Mouse (Mus musculus): Measurements from ENCODE around the gene Hist1h2br. TPM values are rescaled to one million over a fixed set of nuclear protein-coding genes. Genes with fewer than 3 reads are reported as not detected.
"Not testable (repeated sequence)": the region's sequence is repeated elsewhere in the genome, so short reads cannot be mapped to it uniquely, and the experiment has no call there.

Gene Hist1h2br
- polyA plus RNA-seq, 1 experiment from 2014 or later = 17.9 TPM

DNA sequence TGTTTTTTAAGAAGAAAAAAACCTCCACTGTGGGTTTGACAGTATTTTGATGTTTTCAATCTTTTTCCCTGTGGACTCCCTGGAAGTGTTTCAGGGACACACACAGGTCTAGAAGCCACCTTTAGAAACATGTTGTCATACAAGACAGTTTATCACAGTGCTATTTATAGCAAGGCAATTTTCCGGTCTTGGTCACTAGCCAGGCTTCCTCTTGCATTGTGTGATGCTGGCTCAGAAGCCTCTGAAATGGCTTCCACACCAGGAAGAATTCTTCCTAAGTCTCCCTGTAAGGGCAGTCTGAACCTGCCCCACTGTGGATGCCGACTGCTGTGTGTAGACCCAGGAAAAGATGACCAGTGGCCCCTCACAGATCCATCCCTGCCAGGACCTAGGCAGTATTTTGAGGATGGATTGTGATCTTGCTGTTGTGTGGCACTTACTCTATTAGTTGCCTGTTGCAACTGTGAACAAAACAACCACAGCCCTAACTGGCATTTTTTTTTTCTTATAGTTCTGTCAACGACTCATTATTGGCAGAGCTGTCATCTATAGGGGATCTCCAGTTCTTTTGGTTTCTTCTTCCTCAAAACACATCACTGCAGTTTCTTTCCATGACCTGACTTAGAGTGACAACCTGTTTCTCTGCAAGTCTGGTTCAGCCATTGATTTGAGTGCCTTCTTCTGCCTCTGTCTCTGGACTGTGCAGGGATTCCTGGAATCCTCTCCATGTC is 18.8 kb downstream of the Hist1h2br start:
- Histone ChIP-seq H3K4me2 (no peak overlapping the region), H3K27me3 (no peaks in the 10 kb centered on the region), H3K4me1 (no peaks in the 10 kb centered on the region), H3K9ac (no peak overlapping the region), H3K27ac (no peak overlapping the region), H3K4me3 (no peak overlapping the region), H3K36me3 (no peaks in the 10 kb centered on the region), H3K9me3 (no peaks in the 10 kb centered on the region)
- no peak for ATAC-seq (ENCODE audit: insufficient number of reproducible peaks, low FRiP score, low TSS enrichment, low read depth)
- WGBS = 64% methylated on average over 3 of the region's 3 CpGs

DNA sequence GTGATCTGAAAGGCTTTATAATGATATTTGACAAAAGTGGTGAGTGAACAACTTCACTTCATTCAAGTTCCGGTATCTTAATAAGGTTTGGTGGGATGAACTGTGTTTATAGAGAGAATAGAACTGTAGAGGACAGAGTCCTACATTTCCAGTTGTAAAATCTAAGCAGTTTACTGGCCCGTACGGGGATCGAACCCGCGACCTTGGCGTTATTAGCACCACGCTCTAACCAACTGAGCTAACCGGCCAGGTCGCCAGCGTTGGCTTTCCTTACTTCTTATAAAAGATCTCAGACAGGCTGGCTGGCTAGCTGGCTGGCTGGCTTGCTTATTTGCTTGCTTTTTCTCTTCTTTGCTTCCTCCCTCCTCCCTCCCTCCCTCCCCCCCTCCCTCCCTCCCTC is 21.6 kb downstream of the Hist1h2br start:
- no peak overlapping the region for H3K27ac ChIP-seq
- 0 out of 2 replicates have a peak overlapping the region, but pooled peaks have one; percentile 42 for H3K4me2 ChIP-seq
- no peaks in the 10 kb centered on the region for H3K27me3 ChIP-seq
- H3K4me3 ChIP-seq = peak overlapping the region; percentile 37
- 4% methylated on average over 11 of the region's 11 CpGs for WGBS
- H3K9me3 ChIP-seq = no peaks in the 10 kb centered on the region
- no peaks in the 10 kb centered on the region for H3K4me1 ChIP-seq
- H3K9ac ChIP-seq = no peak overlapping the region
- no peaks in the 10 kb centered on the region for H3K36me3 ChIP-seq
- ATAC-seq (ENCODE audit: insufficient number of reproducible peaks, low FRiP score, low TSS enrichment, low read depth) = no peak

DNA sequence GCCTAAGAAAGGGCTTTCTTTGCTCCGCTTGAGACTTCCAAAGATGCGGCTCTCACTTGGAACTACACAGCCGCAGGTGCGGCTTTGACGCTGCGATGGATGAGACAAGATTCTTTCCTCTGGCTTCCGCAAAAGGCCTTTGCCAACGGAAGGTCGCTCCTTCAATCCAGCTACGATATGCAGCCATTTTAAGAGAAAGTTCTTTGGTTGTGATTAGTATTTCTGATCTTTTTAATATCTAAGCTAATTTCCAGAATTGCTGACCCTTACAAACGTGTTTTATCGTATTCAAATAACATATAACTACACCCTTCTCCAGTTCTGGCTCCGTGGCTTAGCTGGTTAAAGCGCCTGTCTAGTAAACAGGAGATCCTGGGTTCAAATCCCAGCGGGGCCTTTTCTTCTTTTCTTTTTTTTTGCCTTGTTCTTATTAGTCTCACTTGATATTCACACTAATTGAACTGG is 22.2 kb downstream of the Hist1h2br start:
- no peak for ATAC-seq (ENCODE audit: insufficient number of reproducible peaks, low FRiP score, low TSS enrichment, low read depth)
- Histone ChIP-seq H3K4me3 (peak overlapping the region; percentile 37), H3K4me1 (no peaks in the 10 kb centered on the region), H3K27ac (no peak overlapping the region), H3K36me3 (no peaks in the 10 kb centered on the region), H3K27me3 (no peaks in the 10 kb centered on the region), H3K9ac (no peak overlapping the region), H3K9me3 (no peaks in the 10 kb centered on the region), H3K4me2 (peak overlapping the region; percentile 42)
- WGBS = 3% methylated on average over 15 of the region's 15 CpGs

DNA sequence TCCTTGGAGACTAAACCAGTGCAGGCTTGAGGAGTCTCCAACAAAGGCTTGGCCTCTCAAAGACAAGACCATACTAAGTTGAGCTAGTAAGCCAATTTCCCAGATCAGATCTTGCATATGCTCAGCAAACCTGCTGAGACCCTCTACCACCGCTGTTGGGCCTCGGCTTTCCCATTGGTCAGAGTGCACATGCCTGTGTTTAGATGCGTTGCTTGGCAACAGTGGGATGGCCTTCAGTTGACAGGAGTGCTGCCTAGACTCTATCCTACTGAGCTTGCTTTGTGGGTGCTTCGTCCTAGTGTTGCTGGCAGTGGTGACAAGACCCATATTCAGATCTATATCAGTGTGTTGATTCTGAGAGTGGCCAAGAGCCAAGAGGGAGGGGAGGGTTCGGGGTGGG is 28.1 kb downstream of the Hist1h2br start:
- no peak overlapping the region for H3K9ac ChIP-seq
- no peaks in the 10 kb centered on the region for H3K9me3 ChIP-seq
- no peak overlapping the region for H3K27ac ChIP-seq
- H3K36me3 ChIP-seq = no peaks in the 10 kb centered on the region
- 15% methylated on average over 5 of the region's 5 CpGs for WGBS
- ATAC-seq (ENCODE audit: insufficient number of reproducible peaks, low FRiP score, low TSS enrichment, low read depth) = no peak
- H3K4me3 ChIP-seq = no peak overlapping the region
- no peaks in the 10 kb centered on the region for H3K4me1 ChIP-seq
- no peaks in the 10 kb centered on the region for H3K27me3 ChIP-seq
- no peak overlapping the region for H3K4me2 ChIP-seq

DNA sequence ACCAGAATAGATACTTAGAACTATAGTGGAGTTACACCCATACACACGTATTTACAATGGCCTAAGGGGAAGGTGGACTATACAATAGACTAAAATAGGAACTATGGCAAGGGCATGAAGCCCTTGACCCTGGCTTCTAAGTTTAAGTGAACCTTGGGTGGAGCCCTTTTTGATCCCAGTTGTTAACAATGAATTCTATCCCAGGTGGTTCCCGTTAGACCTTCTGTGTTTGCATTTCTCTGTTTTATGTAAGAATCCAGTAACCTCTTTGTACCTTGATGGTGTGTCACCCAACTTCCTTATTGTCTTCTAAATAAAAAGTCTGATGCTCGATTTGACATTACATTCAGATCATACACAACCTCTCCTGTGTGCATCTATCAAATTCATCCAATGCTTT is 32.0 kb downstream of the Hist1h2br start:
- WGBS = 77% methylated on average over 3 of the region's 3 CpGs

DNA sequence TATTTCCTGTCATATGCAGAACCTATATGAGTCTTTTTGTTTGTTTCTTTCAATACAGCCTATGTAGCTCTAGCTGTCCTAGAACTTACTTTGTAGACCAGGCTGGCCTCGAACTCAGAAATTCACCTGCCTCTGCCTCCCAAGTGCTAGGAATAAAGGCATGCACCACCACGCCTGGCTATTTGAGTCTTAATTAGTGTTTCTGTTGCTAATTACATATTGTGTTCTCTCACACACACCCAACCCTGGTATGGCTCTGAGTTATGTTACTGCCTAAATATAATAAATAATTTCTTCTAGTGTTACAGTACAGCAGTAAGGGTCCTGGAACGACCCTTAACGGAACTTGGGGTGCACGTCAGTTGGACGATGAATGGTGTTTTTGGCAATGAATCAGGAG is 47.2 kb downstream of the Hist1h2br start:
- ATAC-seq (ENCODE audit: insufficient number of reproducible peaks, low FRiP score, low TSS enrichment, low read depth) = no peak
- Histone ChIP-seq H3K27me3 (no peaks in the 10 kb centered on the region), H3K4me3 (no peak overlapping the region), H3K4me2 (no peak overlapping the region), H3K4me1 (no peaks in the 10 kb centered on the region), H3K36me3 (no peaks in the 10 kb centered on the region), H3K27ac (no peak overlapping the region), H3K9me3 (no peaks in the 10 kb centered on the region), H3K9ac (no peak overlapping the region)
- WGBS = 78% methylated on average over 6 of the region's 6 CpGs

More for the DNA sequence above, 32.0 kb downstream of the Hist1h2br start:
- H3K9ac ChIP-seq; H3K4me2 ChIP-seq; H3K4me3 ChIP-seq; H3K36me3 ChIP-seq; ATAC-seq (ENCODE audit: insufficient number of reproducible peaks, low FRiP score, low TSS enrichment, low read depth); H3K4me1 ChIP-seq; H3K27ac ChIP-seq; H3K9me3 ChIP-seq; H3K27me3 ChIP-seq: not testable (repeated sequence)

DNA sequence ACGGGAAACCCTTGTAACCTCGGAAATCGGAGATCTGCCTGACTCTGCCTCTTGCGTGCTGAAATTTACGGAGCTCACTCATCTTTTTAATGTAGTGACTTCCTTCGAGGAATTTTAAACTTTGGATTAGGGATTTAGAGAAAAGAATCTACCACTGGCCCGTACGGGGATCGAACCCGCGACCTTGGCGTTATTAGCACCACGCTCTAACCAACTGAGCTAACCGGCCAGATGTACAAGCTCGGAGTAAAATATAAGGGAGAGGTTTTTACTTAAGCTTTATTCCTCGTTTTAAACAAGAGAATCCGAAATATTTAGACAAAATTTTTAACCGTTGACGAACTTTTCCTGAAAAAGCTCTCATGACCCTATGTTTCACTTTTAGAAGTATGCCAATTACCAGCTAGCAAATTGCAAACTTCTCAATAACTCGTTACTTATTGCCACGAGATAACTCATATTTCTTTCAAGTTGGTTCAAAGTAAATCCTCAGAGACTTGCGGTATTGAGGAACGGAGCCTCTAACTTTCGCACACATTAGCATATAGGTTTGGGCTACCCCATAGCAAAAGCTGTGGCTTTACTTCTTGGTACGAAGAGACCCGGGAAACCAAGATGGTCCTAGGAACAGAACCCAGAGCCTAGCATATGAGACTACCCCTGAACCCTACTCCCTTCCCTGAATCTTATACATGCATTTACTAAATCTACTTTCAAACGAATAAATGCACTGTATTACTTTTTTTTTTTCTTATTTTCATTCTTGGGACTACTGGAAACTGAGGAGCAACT is 48.5 kb downstream of the Hist1h2br start:
- Histone ChIP-seq H3K27me3 (no peaks in the 10 kb centered on the region), H3K4me1 (no peaks in the 10 kb centered on the region), H3K9ac (no peak overlapping the region; the same call in 1 of the 2 replicates), H3K9me3 (no peaks in the 10 kb centered on the region), H3K4me3 (peak overlapping the region; percentile 32), H3K36me3 (no peaks in the 10 kb centered on the region), H3K4me2 (peak overlapping the region; percentile 31), H3K27ac (no peak overlapping the region)
- 5% methylated on average over 27 of the region's 27 CpGs for WGBS
- ATAC-seq (ENCODE audit: insufficient number of reproducible peaks, low FRiP score, low TSS enrichment, low read depth) = no peak

DNA sequence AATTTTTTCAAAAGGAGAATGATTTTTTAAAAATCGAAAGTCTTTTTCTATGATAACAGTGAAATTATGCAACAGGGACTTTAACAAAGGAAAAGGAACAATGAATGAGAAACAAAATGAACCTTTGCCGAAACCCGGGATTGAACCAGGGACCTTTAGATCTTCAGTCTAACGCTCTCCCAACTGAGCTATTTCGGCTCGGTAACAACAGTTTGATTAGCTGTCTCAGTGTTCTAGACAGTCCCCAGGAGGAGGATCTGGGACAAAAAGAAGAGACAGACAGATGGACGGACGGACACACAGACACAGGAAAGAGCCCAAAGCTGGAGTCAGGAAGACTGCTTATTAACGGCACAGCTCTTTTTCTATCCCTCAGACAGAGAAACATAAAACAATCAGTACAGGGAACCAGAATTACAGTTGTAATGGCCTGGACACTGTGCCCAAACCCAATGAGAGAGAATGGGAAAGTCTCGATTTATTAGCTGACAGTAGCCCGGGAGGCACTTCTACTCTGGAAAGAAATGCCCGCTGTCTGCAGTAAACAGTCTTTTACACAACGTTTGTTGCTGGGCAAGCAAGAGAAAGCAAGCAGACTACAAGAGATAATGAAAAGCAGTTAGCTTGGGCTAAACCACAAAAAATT is 49.3 kb downstream of the Hist1h2br start:
- H3K9me3 ChIP-seq = no peaks in the 10 kb centered on the region
- no peak overlapping the region for H3K27ac ChIP-seq
- 4% methylated on average over 13 of the region's 13 CpGs for WGBS
- no peaks in the 10 kb centered on the region for H3K4me1 ChIP-seq
- H3K9ac ChIP-seq = no peak overlapping the region
- H3K4me2 ChIP-seq = peak overlapping the region; percentile 31
- ATAC-seq (ENCODE audit: insufficient number of reproducible peaks, low FRiP score, low TSS enrichment, low read depth) = no peak
- peak overlapping the region; percentile 32 for H3K4me3 ChIP-seq
- no peaks in the 10 kb centered on the region for H3K27me3 ChIP-seq
- no peaks in the 10 kb centered on the region for H3K36me3 ChIP-seq

DNA sequence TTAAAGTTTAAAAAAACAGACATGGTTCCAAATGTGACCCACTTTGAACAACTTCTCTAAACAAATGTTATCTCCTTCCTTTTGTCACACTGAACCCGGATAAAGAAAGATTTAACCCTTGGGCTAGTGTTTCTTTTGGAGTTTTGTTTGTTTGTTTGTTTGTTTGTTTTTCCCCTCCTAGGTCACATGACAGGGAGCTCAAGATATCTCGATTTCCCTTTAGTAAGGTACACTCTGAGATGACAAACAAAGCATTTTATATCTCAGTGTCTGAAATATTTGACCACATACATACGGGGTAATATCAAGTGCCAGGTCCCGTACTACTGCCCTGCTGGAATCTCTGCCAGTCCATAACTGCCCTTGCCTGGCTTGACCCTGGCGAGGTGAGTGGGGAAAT is 49.9 kb downstream of the Hist1h2br start:
- Histone ChIP-seq H3K36me3 (no peaks in the 10 kb centered on the region), H3K27me3 (no peaks in the 10 kb centered on the region), H3K9me3 (no peaks in the 10 kb centered on the region), H3K4me2 (no peak overlapping the region), H3K4me1 (no peaks in the 10 kb centered on the region), H3K9ac (no peak overlapping the region), H3K27ac (no peak overlapping the region), H3K4me3 (no peak overlapping the region)
- WGBS = 49% methylated on average over 5 of the region's 5 CpGs
- ATAC-seq (ENCODE audit: insufficient number of reproducible peaks, low FRiP score, low TSS enrichment, low read depth) = no peak

DNA sequence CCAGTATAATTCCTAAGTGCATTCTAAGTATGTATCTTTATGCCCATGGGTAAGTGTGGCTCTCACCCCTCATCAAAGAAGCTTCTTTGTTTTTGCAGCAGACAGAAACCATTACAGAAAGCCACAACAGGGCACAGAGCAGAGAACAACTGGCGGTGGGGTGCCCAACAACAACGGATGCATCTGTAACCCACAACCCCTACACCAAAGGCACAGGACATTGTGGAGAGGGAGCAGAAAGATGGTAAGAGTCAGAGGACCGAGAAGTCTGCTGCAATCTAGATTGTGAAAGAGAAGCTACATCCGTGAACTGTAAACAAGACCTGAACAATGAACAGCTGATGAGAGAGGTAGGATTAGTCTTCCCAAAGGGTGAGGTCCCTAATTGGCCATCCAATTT is 51.0 kb downstream of the Hist1h2br start:
- Histone ChIP-seq H3K9ac (no peak overlapping the region), H3K36me3 (no peaks in the 10 kb centered on the region), H3K27me3 (no peaks in the 10 kb centered on the region), H3K27ac (no peak overlapping the region), H3K4me2 (no peak overlapping the region), H3K9me3 (no peaks in the 10 kb centered on the region), H3K4me1 (no peaks in the 10 kb centered on the region), H3K4me3 (no peak overlapping the region)
- WGBS = 72% methylated on average over 4 of the region's 4 CpGs
- no peak for ATAC-seq (ENCODE audit: insufficient number of reproducible peaks, low FRiP score, low TSS enrichment, low read depth)
